Mouse (Mus musculus) intestine, embryonic 14.5 days (tissue): ENCODE results near the gene Elovl6. TPM values are rescaled to one million over a fixed set of nuclear protein-coding genes. Genes with fewer than 3 reads are reported as not detected.

ENCODE experiments used
- ATAC-seq: fragments of 200-750 bp; cut with Nextera tagmentation; replicated peaks from 2 replicates; pipeline ENCODE4 v1.8.0; 2017; ENCODE audit warnings: low read depth, moderate number of reproducible peaks, moderate TSS enrichment, moderate library complexity; ENCODE audit not compliant: low FRiP score, low TSS enrichment
- DNase-seq: peaks from one replicate; pipeline ENCODE4 v3.0.0-alpha.2; 2018; ENCODE audit warnings: low spot score
- H3K27ac ChIP-seq: fragments of 300-500 bp; sonication (generic); 2 replicates; pipeline ENCODE4 v1.5.1; 2014; ENCODE audit warnings: low read depth, mild to moderate bottlenecking, control low read depth
- H3K27me3 ChIP-seq: fragments of 300-500 bp; sonication (generic); replicated peaks from 2 replicates; pipeline ENCODE4 v1.6.1; 2014; ENCODE audit warnings: low read length, control low read depth; ENCODE audit not compliant: control insufficient read depth, insufficient read depth
- H3K36me3 ChIP-seq: fragments of 300-500 bp; sonication (generic); 2 replicates; pipeline ENCODE4 v1.6.1; 2014; ENCODE audit warnings: low read length, control low read depth; ENCODE audit not compliant: control insufficient read depth, insufficient read depth
- H3K4me1 ChIP-seq: fragments of 300-500 bp; sonication (generic); replicated peaks from 2 replicates; pipeline ENCODE4 v1.6.1; 2014; ENCODE audit warnings: low read length, control low read depth, mixed read lengths; ENCODE audit not compliant: control insufficient read depth, insufficient read depth
- H3K4me2 ChIP-seq: fragments of 300-500 bp; sonication (generic); 2 replicates; pipeline ENCODE4 v1.6.1; 2014; ENCODE audit warnings: low read length
- H3K4me3 ChIP-seq: fragments of 300-500 bp; sonication (generic); 2 replicates; pipeline ENCODE4 v1.5.1; 2014; ENCODE audit warnings: low read depth, low read length, control low read depth, mixed read lengths
- H3K9ac ChIP-seq: fragments of 300-500 bp; sonication (generic); 2 replicates; pipeline ENCODE4 v1.6.1; 2014; ENCODE audit warnings: mild to moderate bottlenecking, low read length
- H3K9me3 ChIP-seq: fragments of 300-500 bp; sonication (generic); 2 replicates; pipeline ENCODE4 v1.6.1; 2016; ENCODE audit warnings: low read length, control low read depth; ENCODE audit not compliant: control insufficient read depth
- WGBS: fragments of 180-500 bp; shearing (Covaris S2); extraction: QIAGEN DNeasy Blood & Tissue Kit; methylation state at CpG from one replicate; pipeline ENCODE4 v1.1.7; 2014; 5-methylcytosine and 5-hydroxymethylcytosine counted together
- polyA plus RNA-seq: library from polyadenylated mRNA; unstranded; fragments of >200 nt; fragmentation: Nextera tagmentation; extraction: Ambion mirVana; gene quantifications from 2 replicates; pipeline ENCODE4 v1.2.1, GENCODE M21; 2014

Elovl6 gene
- polyA plus RNA-seq, 1 experiment from 2014 or later: 53.4 TPM

GRCm38 (mm10) chr3:129590548-129591226 lies 58.5 kb downstream of the Elovl6 start:
- no peak overlapping the region for H3K4me3 ChIP-seq
- no peaks in the 10 kb centered on the region for H3K9me3 ChIP-seq
- DNase-seq (no peak), ATAC-seq (no peak)
- no peaks in the 10 kb centered on the region for H3K27me3 ChIP-seq
- H3K9ac ChIP-seq: no peak overlapping the region
- H3K4me2 ChIP-seq: no peak overlapping the region
- 84% methylated on average over 17 of the region's 17 CpGs for WGBS
- no peak overlapping the region for H3K27ac ChIP-seq
- H3K36me3 ChIP-seq: no peaks in the 10 kb centered on the region; the same call in 1 of the 2 replicates
- no peaks in the 10 kb centered on the region for H3K4me1 ChIP-seq

GRCm38 (mm10) chr3:129591251-129591650 lies 59.1 kb downstream of the Elovl6 start:
- no peak overlapping the region for H3K4me2 ChIP-seq
- no peaks in the 10 kb centered on the region; the same call in 1 of the 2 replicates for H3K36me3 ChIP-seq
- no peaks in the 10 kb centered on the region for H3K4me1 ChIP-seq
- no peak overlapping the region for H3K9ac ChIP-seq
- no peaks in the 10 kb centered on the region for H3K27me3 ChIP-seq
- DNase-seq (no peak), ATAC-seq (no peak)
- no peak overlapping the region for H3K4me3 ChIP-seq
- 76% methylated on average over 9 of the region's 9 CpGs for WGBS
- H3K9me3 ChIP-seq: no peaks in the 10 kb centered on the region
- no peak overlapping the region for H3K27ac ChIP-seq

- WGBS: 91% methylated on average over 8 of the region's 8 CpGs
- Histone ChIP-seq H3K27ac (no peak overlapping the region), H3K4me1 (no peaks in the 10 kb centered on the region), H3K4me3 (no peak overlapping the region), H3K4me2 (no peak overlapping the region), H3K9ac (no peak overlapping the region), H3K9me3 (no peaks in the 10 kb centered on the region), H3K27me3 (no peaks in the 10 kb centered on the region), H3K36me3 (no peaks in the 10 kb centered on the region)
- ATAC-seq (no peak), DNase-seq (no peak)
Observed at GRCm38 (mm10) chr3:129591761-129592160, 59.6 kb downstream of the Elovl6 start.

GRCm38 (mm10) chr3:129593001-129593400 lies 60.8 kb downstream of the Elovl6 start:
- DNase-seq (no peak), ATAC-seq (no peak)
- WGBS: 89% methylated on average over 9 of the region's 9 CpGs
- Histone ChIP-seq H3K9ac (no peak overlapping the region), H3K4me1 (no peaks in the 10 kb centered on the region), H3K4me2 (no peak overlapping the region), H3K27me3 (no peaks in the 10 kb centered on the region), H3K4me3 (no peak overlapping the region), H3K9me3 (no peaks in the 10 kb centered on the region), H3K27ac (no peak overlapping the region), H3K36me3 (no peaks in the 10 kb centered on the region)

- 80% methylated on average over 3 of the region's 3 CpGs for WGBS
- Histone ChIP-seq H3K27me3 (no peaks in the 10 kb centered on the region), H3K4me2 (no peak overlapping the region), H3K9me3 (no peaks in the 10 kb centered on the region), H3K36me3 (no peaks in the 10 kb centered on the region), H3K9ac (no peak overlapping the region), H3K4me3 (no peak overlapping the region), H3K4me1 (no peaks in the 10 kb centered on the region), H3K27ac (no peak overlapping the region)
- ATAC-seq (no peak), DNase-seq (no peak)
Observed at GRCm38 (mm10) chr3:129593735-129594134, 61.6 kb downstream of the Elovl6 start.

GRCm38 (mm10) chr3:129596098-129596497 lies 63.9 kb downstream of the Elovl6 start:
- ATAC-seq (no peak), DNase-seq (no peak)
- no peaks in the 10 kb centered on the region for H3K36me3 ChIP-seq
- H3K4me2 ChIP-seq: no peak overlapping the region
- no peaks in the 10 kb centered on the region for H3K9me3 ChIP-seq
- no peaks in the 10 kb centered on the region for H3K4me1 ChIP-seq
- H3K9ac ChIP-seq: no peak overlapping the region
- no peaks in the 10 kb centered on the region for H3K27me3 ChIP-seq
- no peak overlapping the region for H3K27ac ChIP-seq
- WGBS: 89% methylated on average over 6 of the region's 6 CpGs
- H3K4me3 ChIP-seq: no peak overlapping the region

GRCm38 (mm10) chr3:129602289-129602688 lies 70.1 kb downstream of the Elovl6 start:
- Histone ChIP-seq H3K4me2 (no peak overlapping the region), H3K4me1 (no peaks in the 10 kb centered on the region), H3K9me3 (no peaks in the 10 kb centered on the region), H3K36me3 (peaks cover 8% of the 10 kb centered on the region), H3K27me3 (no peaks in the 10 kb centered on the region), H3K9ac (no peak overlapping the region), H3K4me3 (no peak overlapping the region), H3K27ac (no peak overlapping the region)
- ATAC-seq: no peak
- WGBS: 60% methylated on average over 9 of the region's 9 CpGs
- no peak for DNase-seq

GRCm38 (mm10) chr3:129605487-129605886 lies 73.3 kb downstream of the Elovl6 start:
- ATAC-seq: no peak
- no peak for DNase-seq
- Histone ChIP-seq H3K4me3 (no peak overlapping the region), H3K27ac (peak overlapping the region; percentile 75; the same call in 1 of the 2 replicates), H3K4me2 (no peak overlapping the region), H3K9ac (no peak overlapping the region), H3K4me1 (no peaks in the 10 kb centered on the region), H3K36me3 (peaks cover 34% of the 10 kb centered on the region), H3K9me3 (no peaks in the 10 kb centered on the region), H3K27me3 (no peaks in the 10 kb centered on the region)
- 75% methylated on average over 7 of the region's 7 CpGs for WGBS

- 61% methylated on average over 6 of the region's 6 CpGs for WGBS
- no peak overlapping the region for H3K4me3 ChIP-seq
- H3K4me1 ChIP-seq: no peaks in the 10 kb centered on the region
- no peak overlapping the region for H3K4me2 ChIP-seq
- peaks cover 38% of the 10 kb centered on the region for H3K36me3 ChIP-seq
- H3K9me3 ChIP-seq: no peaks in the 10 kb centered on the region
- H3K9ac ChIP-seq: no peak overlapping the region
- no peak for DNase-seq
- no peaks in the 10 kb centered on the region for H3K27me3 ChIP-seq
- H3K27ac ChIP-seq: peak overlapping the region; percentile 75; the same call in 1 of the 2 replicates
- ATAC-seq: no peak
Observed at GRCm38 (mm10) chr3:129605934-129606333, 73.8 kb downstream of the Elovl6 start.
